Mouse (Mus musculus): ENCODE data around the gene Heatr5b. TPM values are rescaled to one million over a fixed set of nuclear protein-coding genes. Genes with fewer than 3 reads are reported as not detected.

Gene Heatr5b
- total and polyA plus RNA-seq, 3 experiments, result 9.8 to 19.9 TPM; not detected in 1

DNA sequence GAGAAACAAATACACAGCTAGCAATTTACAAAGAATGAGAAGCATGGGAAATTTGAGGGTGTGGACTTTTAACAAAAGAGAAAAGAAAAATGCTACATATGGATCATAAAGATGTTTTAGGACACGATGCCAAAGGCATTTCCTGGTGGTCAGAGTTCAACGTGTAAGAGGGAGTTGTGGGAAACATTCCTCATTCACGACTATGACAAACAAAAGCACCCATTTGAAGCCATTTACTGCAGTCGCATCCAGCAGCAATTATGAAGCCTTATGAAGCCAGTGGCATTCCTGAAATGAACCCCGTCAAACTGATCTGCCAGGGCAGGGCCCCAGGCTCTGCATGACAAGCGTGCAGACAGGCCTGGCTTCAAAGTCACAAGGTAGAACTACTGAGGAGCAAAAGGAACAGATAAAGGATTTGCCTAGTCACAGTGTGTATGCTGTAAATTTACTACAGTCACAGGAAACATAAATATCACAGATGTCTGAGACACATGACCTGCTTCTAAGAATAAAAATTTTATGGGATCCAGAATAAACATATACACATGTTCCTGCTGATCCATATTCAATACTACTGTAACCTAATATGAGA lies 110.6 kb downstream of the Heatr5b start (continued):
- TF ChIP-seq TAL1 (IDR thresholded peaks at IDR 0.05; ENCODE audit: low read length) (no peak), RAD21 (IDR thresholded peaks at IDR 0.05; ENCODE audit: low read depth, low read length) (no peak), EP300 (IDR thresholded peaks at IDR 0.05; ENCODE audit: low read depth in 1 of 2, low read length in 2 of 2) (peak; percentile 32 to 65; a peak in 2 of 4 replicates), USF1 (IDR thresholded peaks at IDR 0.05; ENCODE audit: low read depth, low read length) (peak; percentile 64; the same call in 1 of the 2 replicates)

DNA sequence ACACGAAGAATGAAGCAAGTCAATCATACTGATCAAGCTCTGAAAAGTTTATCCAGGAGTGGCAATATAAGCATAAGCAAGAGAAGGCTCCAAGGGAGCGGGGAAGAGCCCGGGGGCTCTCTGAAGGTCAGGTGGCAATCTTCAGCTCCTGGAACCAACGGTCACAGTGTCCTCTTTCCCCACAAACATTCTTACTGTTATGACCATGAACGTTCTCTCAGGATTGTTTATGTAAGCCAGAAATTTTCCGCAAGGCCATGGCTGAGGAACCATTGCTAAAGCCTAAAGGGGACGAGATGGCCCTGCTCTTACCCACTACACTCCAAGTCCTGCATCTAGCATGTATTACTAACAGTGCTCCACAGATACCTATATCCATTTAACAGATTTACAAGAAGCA lies 113.5 kb downstream of the Heatr5b start:
- H3K4me3 ChIP-seq (ENCODE audit: control insufficient read depth in 1 of 2, insufficient read depth in 1 of 2, low read depth in 2 of 2, low read length in 2 of 2), result no peak overlapping the region
- H3K9me3 ChIP-seq (replicated peaks; ENCODE audit: insufficient read depth, low read length), result no peaks in the 10 kb centered on the region
- H3K36me3 ChIP-seq (ENCODE audit: control insufficient read depth in 1 of 2, insufficient read depth in 2 of 2, low read length in 2 of 2), result peaks cover 2 to 10% of the 10 kb centered on the region in 2 experiments; a peak in 3 of 4 replicates
- peaks cover 6% of the 10 kb centered on the region; the same call in 1 of the 2 replicates for H3K79me2 ChIP-seq (ENCODE audit: control insufficient read depth, insufficient read depth, low read length, poor library complexity)
- H3K27ac ChIP-seq (ENCODE audit: control insufficient read depth, low read depth, low read length), result no peak overlapping the region
- DNase-seq (ENCODE audit: low read depth, low spot score), result no peak
- TF ChIP-seq MEF2A (IDR thresholded peaks at IDR 0.05; ENCODE audit: extremely low read depth, insufficient replicate concordance, low read depth, low read length, poor library complexity, severe bottlenecking) (no peak), UBTF (IDR thresholded peaks at IDR 0.05; ENCODE audit: borderline replicate concordance, insufficient read depth, low read depth, low read length) (no peak), TAL1 (IDR thresholded peaks at IDR 0.05; ENCODE audit: low read length) (no peak), USF2 (IDR thresholded peaks at IDR 0.05; ENCODE audit: borderline replicate concordance in 1 of 2, insufficient read depth in 1 of 2, low read depth in 1 of 2, low read length in 2 of 2) (no peak), ZNF384 (IDR thresholded peaks at IDR 0.05; ENCODE audit: low read depth, low read length) (no peak), MAZ (IDR thresholded peaks at IDR 0.05; ENCODE audit: low read depth, low read length) (no peak)
- peaks cover 4 to 7% of the 10 kb centered on the region in 2 experiments for H3K4me1 ChIP-seq (ENCODE audit: control insufficient read depth in 1 of 2, insufficient read depth in 2 of 2, low read length in 2 of 2)
- no peaks in the 10 kb centered on the region for H3K27me3 ChIP-seq (ENCODE audit: control insufficient read depth in 1 of 2, insufficient read depth in 2 of 2, low read length in 2 of 2)
- H3K9ac ChIP-seq (ENCODE audit: control insufficient read depth, low read depth, low read length, poor library complexity, severe bottlenecking), result no peak overlapping the region

DNA sequence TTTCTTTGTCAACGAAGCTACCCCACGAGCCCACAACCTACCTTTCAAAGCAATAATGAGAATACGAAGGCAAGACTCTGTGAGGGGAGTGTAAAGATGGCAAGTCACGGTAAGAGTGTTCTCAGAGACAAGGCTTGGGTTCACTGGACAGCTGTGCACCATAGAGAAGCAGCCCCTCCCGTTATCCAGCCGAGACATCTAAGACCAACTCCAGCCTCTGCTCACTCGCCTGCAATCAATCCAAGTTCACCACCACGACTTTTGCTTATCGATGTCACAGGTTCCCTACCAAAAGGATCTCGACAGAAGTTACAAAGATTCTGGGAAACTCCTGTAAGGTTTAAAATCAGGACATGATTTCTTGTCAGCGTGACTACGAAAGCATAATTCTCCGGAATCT lies 116.1 kb downstream of the Heatr5b start:
- Histone ChIP-seq H3K27ac (ENCODE audit: control insufficient read depth, low read depth, low read length) (no peak overlapping the region), H3K27me3 (ENCODE audit: control insufficient read depth in 1 of 2, insufficient read depth in 2 of 2, low read length in 2 of 2) (no peaks in the 10 kb centered on the region), H3K9ac (ENCODE audit: control insufficient read depth, low read depth, low read length, poor library complexity, severe bottlenecking) (no peak overlapping the region), H3K4me3 (ENCODE audit: control insufficient read depth in 1 of 2, insufficient read depth in 1 of 2, low read depth in 2 of 2, low read length in 2 of 2) (no peak overlapping the region), H3K36me3 (ENCODE audit: control insufficient read depth in 1 of 2, insufficient read depth in 2 of 2, low read length in 2 of 2) (peaks cover 0 to 2% of the 10 kb centered on the region in 2 experiments; a peak in 1 of 4 replicates), H3K4me1 (ENCODE audit: control insufficient read depth in 1 of 2, insufficient read depth in 2 of 2, low read length in 2 of 2) (no peaks in the 10 kb centered on the region), H3K79me2 (ENCODE audit: control insufficient read depth, insufficient read depth, low read length, poor library complexity) (peaks cover 3% of the 10 kb centered on the region; the same call in 1 of the 2 replicates), H3K9me3 (replicated peaks; ENCODE audit: insufficient read depth, low read length) (no peaks in the 10 kb centered on the region)
- TF ChIP-seq ZC3H11A (IDR thresholded peaks at IDR 0.05; ENCODE audit: low read depth, low read length) (no peak), MYC (IDR thresholded peaks at IDR 0.05; ENCODE audit: low read depth, low read length) (no peak), POLR2A (IDR thresholded peaks at IDR 0.05; ENCODE audit: control insufficient read depth in 1 of 2, insufficient read depth in 1 of 2, low read depth in 1 of 2, low read length in 2 of 2, poor library complexity in 1 of 2) (no peak), NELFE (IDR thresholded peaks at IDR 0.05; ENCODE audit: low read depth, low read length) (no peak), GATA1 (IDR thresholded peaks at IDR 0.05; ENCODE audit: low read depth, low read length) (no peak), CTCF (IDR thresholded peaks at IDR 0.05 in 2 of 3, conservative IDR thresholded peaks at IDR 0.05 in 1 of 3; ENCODE audit: control insufficient read depth in 1 of 3, insufficient read depth in 1 of 3, low read depth in 2 of 3, low read length in 3 of 3, poor library complexity in 1 of 3, severe bottlenecking in 1 of 3) (no peak), MAZ (IDR thresholded peaks at IDR 0.05; ENCODE audit: low read depth, low read length) (no peak), CHD1 (IDR thresholded peaks at IDR 0.05; ENCODE audit: low read depth, low read length) (no peak), UBTF (IDR thresholded peaks at IDR 0.05; ENCODE audit: borderline replicate concordance, insufficient read depth, low read depth, low read length) (no peak), MAX (IDR thresholded peaks at IDR 0.05; ENCODE audit: low read length) (no peak), MYB (IDR thresholded peaks at IDR 0.05; ENCODE audit: low read depth, low read length) (no peak)
- DNase-seq (ENCODE audit: low read depth, low spot score), result no peak

Data from MEL (cell line).